Mouse (Mus musculus) forebrain, embryonic 12.5 days (tissue): Measurements from ENCODE around the gene Uggt2. TPM values are rescaled to one million over a fixed set of nuclear protein-coding genes. Genes with fewer than 3 reads are reported as not detected.

ENCODE experiments used
- ATAC-seq: fragments of 200-750 bp; cut with Nextera tagmentation; 2 replicates; pipeline ENCODE4 v1.8.0; 2017; ENCODE audit warnings: moderate TSS enrichment; ENCODE audit not compliant: low FRiP score
- H3K27ac ChIP-seq: fragments of 300-500 bp; sonication (generic); 2 replicates; pipeline ENCODE4 v1.5.1; 2016; ENCODE audit warnings: mild to moderate bottlenecking
- H3K27me3 ChIP-seq: fragments of 300-500 bp; sonication (generic); 2 replicates; pipeline ENCODE4 v1.6.1; 2016; ENCODE audit warnings: mild to moderate bottlenecking
- H3K36me3 ChIP-seq: fragments of 300-500 bp; sonication (generic); replicated peaks from 2 replicates; pipeline ENCODE4 v1.6.1; 2016; ENCODE audit warnings: mild to moderate bottlenecking
- H3K4me1 ChIP-seq: fragments of 300-500 bp; sonication (generic); 2 replicates; pipeline ENCODE4 v1.6.1; 2016
- H3K4me2 ChIP-seq: fragments of 300-500 bp; sonication (generic); 2 replicates; pipeline ENCODE4 v1.6.1; 2016; ENCODE audit warnings: mild to moderate bottlenecking, moderate library complexity
- H3K4me3 ChIP-seq: fragments of 300-500 bp; sonication (generic); replicated peaks from 2 replicates; pipeline ENCODE4 v1.5.1; 2016; ENCODE audit warnings: mild to moderate bottlenecking
- H3K9ac ChIP-seq: fragments of 300-500 bp; sonication (generic); 2 replicates; pipeline ENCODE4 v1.6.1; 2016; ENCODE audit warnings: mild to moderate bottlenecking
- H3K9me3 ChIP-seq: fragments of 300-500 bp; sonication (generic); 2 replicates; pipeline ENCODE4 v1.6.1; 2016
- WGBS: fragments of 180-500 bp; shearing (Covaris S2); methylation state at CpG from one replicate; pipeline ENCODE4 v1.1.7; 2016; 5-methylcytosine and 5-hydroxymethylcytosine counted together
- polyA plus RNA-seq: library from polyadenylated mRNA; unstranded; fragments of >200 nt; fragmentation: Nextera tagmentation; extraction: Ambion mirVana; gene quantifications from 2 replicates; pipeline ENCODE4 v1.2.1, GENCODE M21; 2016

The Uggt2 gene
- polyA plus RNA-seq, 1 experiment from 2014 or later = 25.8 TPM

DNA sequence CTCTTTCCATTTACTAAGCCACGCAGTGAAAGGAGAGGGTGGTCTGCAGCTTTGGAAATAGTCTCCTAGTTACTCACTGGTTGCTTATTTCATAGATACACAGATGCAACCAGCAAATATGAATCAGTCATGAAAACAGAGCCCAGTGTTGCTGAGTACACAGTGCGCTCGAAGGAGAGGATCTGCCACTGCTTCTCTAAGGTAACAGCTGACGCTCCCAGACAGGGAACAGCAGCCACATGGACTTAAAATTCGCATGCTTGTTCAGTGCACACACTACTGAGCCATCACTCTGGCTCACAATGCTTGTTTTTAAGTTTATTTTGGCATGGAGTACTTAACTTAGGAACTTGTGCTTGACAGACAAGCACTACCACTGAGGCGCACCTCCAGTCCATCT, 127.0 kb downstream of the Uggt2 start:
- H3K4me3 ChIP-seq = no peak overlapping the region
- H3K4me1 ChIP-seq = peaks cover 2% of the 10 kb centered on the region; the same call in 1 of the 2 replicates
- no peak overlapping the region for H3K4me2 ChIP-seq
- no peak overlapping the region for H3K27ac ChIP-seq
- no peaks in the 10 kb centered on the region for H3K27me3 ChIP-seq
- ATAC-seq = no peak
- no peaks in the 10 kb centered on the region for H3K9me3 ChIP-seq
- H3K36me3 ChIP-seq = peaks cover 55% of the 10 kb centered on the region
- 94% methylated on average over 6 of the region's 6 CpGs for WGBS
- no peak overlapping the region for H3K9ac ChIP-seq

- peaks cover 37% of the 10 kb centered on the region for H3K36me3 ChIP-seq
- 91% methylated on average over 7 of the region's 7 CpGs for WGBS
- H3K27ac ChIP-seq = no peak overlapping the region
- H3K9me3 ChIP-seq = no peaks in the 10 kb centered on the region
- no peaks in the 10 kb centered on the region for H3K4me1 ChIP-seq
- no peak overlapping the region for H3K4me2 ChIP-seq
- ATAC-seq = no peak
- no peak overlapping the region for H3K9ac ChIP-seq
- H3K4me3 ChIP-seq = no peak overlapping the region
- H3K27me3 ChIP-seq = no peaks in the 10 kb centered on the region
Measured at GRCm38 (mm10) chr14:118967646-118968045, 131.6 kb downstream of the Uggt2 start.

DNA sequence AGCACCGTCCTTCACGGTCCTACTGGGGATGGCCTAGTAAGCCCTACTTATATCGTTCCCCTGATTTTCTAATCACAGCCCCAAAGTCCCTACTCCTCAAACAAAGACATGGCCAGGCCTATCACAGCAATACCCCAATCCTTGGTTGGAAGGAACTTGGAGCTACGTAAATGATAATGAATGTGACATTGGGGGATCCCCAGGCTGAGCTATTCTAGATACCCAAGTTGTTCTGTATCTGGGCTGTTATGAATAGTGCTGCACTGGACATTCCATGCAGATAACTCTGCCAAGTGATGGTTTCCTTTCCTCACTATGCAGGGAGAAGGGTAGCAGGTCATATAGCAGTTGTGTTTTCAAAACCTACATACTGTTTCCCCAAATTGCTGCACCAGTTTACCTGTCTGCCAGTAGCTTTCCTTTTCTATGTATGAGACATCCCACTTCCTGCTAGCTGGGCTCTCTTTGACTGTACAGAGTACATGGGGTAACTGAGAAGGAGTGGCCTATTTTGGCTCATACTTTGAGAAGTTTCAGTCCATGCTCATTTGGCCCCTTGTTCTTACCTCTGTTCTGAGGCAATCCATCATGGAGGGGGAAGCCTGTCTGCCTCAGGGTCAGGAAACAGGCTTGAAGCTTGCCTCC, 133.8 kb downstream of the Uggt2 start:
- WGBS = 96% methylated on average over 4 of the region's 4 CpGs
- Histone ChIP-seq H3K27me3 (no peaks in the 10 kb centered on the region), H3K4me1 (no peaks in the 10 kb centered on the region), H3K4me2 (no peak overlapping the region), H3K4me3 (no peak overlapping the region), H3K9ac (no peak overlapping the region), H3K9me3 (no peaks in the 10 kb centered on the region), H3K36me3 (peaks cover 28% of the 10 kb centered on the region), H3K27ac (no peak overlapping the region)
- ATAC-seq = no peak

- Histone ChIP-seq H3K36me3 (peaks cover 53% of the 10 kb centered on the region), H3K4me3 (no peak overlapping the region), H3K27ac (no peak overlapping the region), H3K9ac (no peak overlapping the region), H3K4me1 (no peaks in the 10 kb centered on the region), H3K4me2 (no peak overlapping the region), H3K27me3 (no peaks in the 10 kb centered on the region), H3K9me3 (no peaks in the 10 kb centered on the region)
- ATAC-seq = no peak
- 94% methylated on average over 3 of the region's 3 CpGs for WGBS
Measured at GRCm38 (mm10) chr14:118958010-118958409, 141.2 kb downstream of the Uggt2 start.

DNA sequence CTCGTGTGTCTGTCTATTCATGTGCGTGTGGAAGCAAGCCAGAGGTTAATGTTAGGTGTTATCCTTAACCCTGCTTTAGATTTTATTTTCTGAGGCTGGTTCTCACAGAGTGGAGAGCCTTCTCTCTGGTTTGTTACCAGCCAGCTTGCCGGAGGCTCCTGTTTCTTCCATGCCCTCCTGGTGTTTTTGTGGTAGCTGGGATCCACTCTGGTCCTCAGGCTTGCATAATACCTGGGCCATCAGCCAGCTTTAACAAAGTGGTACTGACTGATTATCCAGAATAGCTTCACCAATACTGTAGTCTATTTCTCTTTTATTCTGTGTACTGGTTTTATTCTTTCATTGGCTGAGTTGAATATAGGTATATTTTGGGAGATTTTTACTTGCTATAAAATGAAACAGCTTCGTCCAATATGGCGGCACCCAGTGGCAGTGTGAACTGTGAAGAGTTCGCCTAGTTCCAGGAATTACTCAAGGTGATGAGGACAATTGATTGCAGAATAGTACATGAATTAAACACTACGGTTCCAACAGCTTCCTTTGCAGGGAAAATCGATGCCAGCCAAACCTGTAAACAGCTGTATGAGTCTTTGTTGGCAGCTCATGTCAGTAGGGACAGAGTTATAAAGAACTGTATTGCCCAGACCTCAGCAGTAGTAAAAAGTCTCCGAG, 147.2 kb downstream of the Uggt2 start:
- WGBS = 93% methylated on average over 9 of the region's 9 CpGs
- H3K36me3 ChIP-seq = peaks cover 21% of the 10 kb centered on the region
- H3K27ac ChIP-seq = no peak overlapping the region
- no peak overlapping the region for H3K4me2 ChIP-seq
- H3K4me1 ChIP-seq = no peaks in the 10 kb centered on the region
- no peaks in the 10 kb centered on the region for H3K9me3 ChIP-seq
- ATAC-seq = no peak
- H3K27me3 ChIP-seq = no peaks in the 10 kb centered on the region
- no peak overlapping the region for H3K9ac ChIP-seq
- no peak overlapping the region for H3K4me3 ChIP-seq

- Histone ChIP-seq H3K36me3 (peaks cover 6% of the 10 kb centered on the region), H3K4me2 (no peak overlapping the region), H3K9me3 (no peaks in the 10 kb centered on the region), H3K27me3 (no peaks in the 10 kb centered on the region), H3K4me3 (no peak overlapping the region), H3K9ac (no peak overlapping the region), H3K27ac (no peak overlapping the region), H3K4me1 (no peaks in the 10 kb centered on the region; the same call in 1 of the 2 replicates)
- 90% methylated on average over 1 of the region's 1 CpGs for WGBS
- no peak for ATAC-seq
Measured at GRCm38 (mm10) chr14:118948841-118949240, 150.4 kb downstream of the Uggt2 start.

DNA sequence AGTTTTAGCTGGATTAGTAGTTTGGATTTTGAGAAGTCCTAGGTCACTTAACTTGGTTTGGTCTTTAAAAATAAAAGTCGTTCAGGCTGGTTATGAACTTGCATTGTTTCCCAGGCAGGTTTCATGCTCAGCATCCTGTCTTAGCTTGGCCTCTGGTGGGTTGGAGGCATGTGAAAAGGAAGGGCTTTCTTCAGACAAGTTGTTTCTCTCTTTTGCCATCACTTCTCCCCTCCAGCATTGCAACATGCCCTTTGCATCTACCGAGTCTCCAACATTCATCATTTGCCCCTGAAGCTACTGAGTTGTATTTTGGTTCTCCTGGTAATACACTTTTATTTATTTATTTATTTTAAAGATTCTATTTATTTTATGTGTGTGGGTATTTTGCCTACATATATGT, 154.5 kb downstream of the Uggt2 start:
- Histone ChIP-seq H3K27ac (no peak overlapping the region), H3K27me3 (no peaks in the 10 kb centered on the region), H3K9ac (no peak overlapping the region), H3K9me3 (no peaks in the 10 kb centered on the region), H3K4me1 (peaks cover 9% of the 10 kb centered on the region), H3K36me3 (no peaks in the 10 kb centered on the region), H3K4me2 (no peak overlapping the region), H3K4me3 (no peak overlapping the region)
- ATAC-seq = no peak
- WGBS = 81% methylated on average over 2 of the region's 2 CpGs

DNA sequence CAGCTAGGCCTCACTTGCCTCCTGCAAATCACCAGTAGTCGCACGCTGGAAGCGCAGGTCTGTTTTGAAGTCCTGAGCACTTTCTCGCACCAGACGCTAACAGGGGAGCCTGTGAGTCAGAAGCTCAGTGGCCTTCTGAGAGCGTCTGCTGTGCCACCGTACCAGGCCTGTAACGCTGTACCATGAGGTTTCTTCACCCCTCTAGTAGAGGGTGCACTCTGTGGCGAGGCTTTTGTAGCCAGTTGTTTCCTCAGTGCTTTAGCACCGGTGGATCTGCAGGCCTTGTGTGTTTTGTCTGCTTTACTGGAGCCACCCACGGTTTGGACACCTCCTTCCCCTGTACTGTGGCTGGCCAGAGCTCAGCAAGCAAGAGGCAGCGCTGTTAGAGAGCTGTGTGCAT, 157.2 kb downstream of the Uggt2 start:
- Histone ChIP-seq H3K4me2 (no peak overlapping the region), H3K36me3 (no peaks in the 10 kb centered on the region), H3K4me3 (no peak overlapping the region), H3K27ac (no peak overlapping the region), H3K27me3 (no peaks in the 10 kb centered on the region), H3K9ac (no peak overlapping the region), H3K9me3 (no peaks in the 10 kb centered on the region), H3K4me1 (peaks cover 20% of the 10 kb centered on the region)
- ATAC-seq = no peak
- 36% methylated on average over 12 of the region's 12 CpGs for WGBS

- peaks cover 23% of the 10 kb centered on the region for H3K4me1 ChIP-seq
- H3K9me3 ChIP-seq = no peaks in the 10 kb centered on the region
- H3K4me3 ChIP-seq = no peak overlapping the region
- no peak overlapping the region; the same call in 1 of the 2 replicates for H3K4me2 ChIP-seq
- no peaks in the 10 kb centered on the region for H3K36me3 ChIP-seq
- peaks cover 3% of the 10 kb centered on the region; the same call in 1 of the 2 replicates for H3K27me3 ChIP-seq
- ATAC-seq = no peak
- H3K9ac ChIP-seq = no peak overlapping the region
- 79% methylated on average over 4 of the region's 4 CpGs for WGBS
- H3K27ac ChIP-seq = no peak overlapping the region
Measured at GRCm38 (mm10) chr14:118940796-118941495, 158.3 kb downstream of the Uggt2 start.

DNA sequence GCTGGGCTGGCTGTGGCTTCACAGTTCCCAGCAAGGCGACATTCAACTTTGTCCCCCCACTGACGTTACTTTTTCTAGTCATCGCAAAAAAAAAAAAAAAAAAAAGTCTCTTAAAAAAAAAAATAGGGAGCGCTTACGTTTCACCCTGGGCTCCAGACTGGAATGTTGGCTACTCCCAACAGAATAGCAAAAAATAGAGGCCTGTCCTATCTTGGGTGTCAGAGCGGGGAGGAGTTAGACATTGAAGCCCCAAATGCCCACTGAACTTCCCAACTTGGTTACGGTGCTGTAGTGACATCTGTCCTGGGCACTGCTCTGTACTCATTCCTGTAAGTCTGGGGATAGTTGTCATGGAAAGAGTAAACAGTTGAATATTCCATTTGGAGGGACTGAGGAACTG, 160.7 kb downstream of the Uggt2 start:
- peaks cover 3% of the 10 kb centered on the region; the same call in 1 of the 2 replicates for H3K27me3 ChIP-seq
- peaks cover 23% of the 10 kb centered on the region for H3K4me1 ChIP-seq
- 2% methylated on average over 7 of the region's 7 CpGs for WGBS
- H3K36me3 ChIP-seq = no peaks in the 10 kb centered on the region
- peak overlapping the region; percentile 98 for H3K4me3 ChIP-seq
- no peak for ATAC-seq
- peak overlapping the region; percentile 68 for H3K4me2 ChIP-seq
- no peak overlapping the region for H3K27ac ChIP-seq
- no peaks in the 10 kb centered on the region for H3K9me3 ChIP-seq
- H3K9ac ChIP-seq = peak overlapping the region; percentile 98

DNA sequence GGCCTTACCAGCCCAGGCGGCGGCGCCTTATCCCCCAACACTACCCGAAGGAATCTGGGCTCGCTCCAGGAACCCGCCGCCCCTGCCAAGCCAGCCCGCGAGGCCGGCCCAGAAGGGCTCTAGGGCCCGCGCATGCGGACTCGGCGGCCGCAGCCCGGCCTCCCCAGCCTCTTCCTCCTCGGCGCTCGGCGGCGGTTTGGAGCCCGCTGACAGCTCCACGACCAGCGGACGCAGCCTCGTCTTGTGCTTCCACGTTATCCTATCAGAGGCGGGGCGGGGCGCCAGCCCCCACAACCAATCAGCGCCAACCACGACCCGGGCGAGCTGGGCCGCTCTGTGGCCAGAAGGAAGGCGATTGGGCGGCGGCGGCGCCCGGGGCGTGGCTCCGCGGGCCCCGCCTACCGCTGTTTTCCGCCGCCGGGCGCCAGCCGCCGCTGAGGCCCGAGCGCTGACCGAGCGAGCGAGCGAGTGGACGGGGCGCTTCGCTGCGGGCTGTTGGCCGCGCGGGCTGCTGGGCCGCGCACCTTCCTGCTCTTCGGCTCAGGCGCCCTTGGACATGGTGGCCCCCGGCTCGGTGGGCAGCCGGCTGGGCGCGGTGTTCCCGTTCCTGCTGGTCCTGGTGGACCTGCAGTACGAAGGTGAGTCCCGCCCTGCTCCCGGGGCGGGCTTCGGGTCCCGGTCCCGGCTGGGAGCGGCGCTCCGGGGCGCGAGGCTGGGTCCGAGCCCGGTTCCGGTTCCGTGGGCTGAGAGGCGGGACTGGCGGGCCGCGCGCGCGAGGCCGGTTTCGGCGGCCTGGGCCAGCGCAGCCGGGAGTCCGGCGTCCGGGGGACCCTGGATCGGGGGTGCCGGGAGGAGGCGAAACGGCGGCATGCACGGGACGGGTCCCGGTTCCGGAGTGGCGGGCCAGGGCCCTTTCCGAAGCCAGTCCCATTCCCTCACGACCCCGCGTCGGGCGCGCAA, 161.4 kb downstream of the Uggt2 start, which contains the start of gene Dnajc3:
TSS of gene Dnajc3 (plus strand) at position 444 of the 960 bp plus-strand sequence.
- Histone ChIP-seq H3K27ac (peak within 1 kb of the TSS; percentile 82), H3K4me2 (peak within 1 kb of the TSS; percentile 71), H3K4me3 (peak within 1 kb of the TSS; percentile 98), H3K36me3 (no peaks in the 10 kb centered on the region), H3K9ac (peak within 1 kb of the TSS; percentile 98), H3K9me3 (no peaks in the 10 kb centered on the region), H3K27me3 (peaks cover 5% of the 10 kb centered on the region; the same call in 1 of the 2 replicates), H3K4me1 (peaks cover 23% of the 10 kb centered on the region)
- ATAC-seq = peak; percentile 100
- under 1% methylated on average over 93 of the region's 124 CpGs for WGBS
